Mouse (Mus musculus): ENCODE data around the gene Loxl4.

DNA sequence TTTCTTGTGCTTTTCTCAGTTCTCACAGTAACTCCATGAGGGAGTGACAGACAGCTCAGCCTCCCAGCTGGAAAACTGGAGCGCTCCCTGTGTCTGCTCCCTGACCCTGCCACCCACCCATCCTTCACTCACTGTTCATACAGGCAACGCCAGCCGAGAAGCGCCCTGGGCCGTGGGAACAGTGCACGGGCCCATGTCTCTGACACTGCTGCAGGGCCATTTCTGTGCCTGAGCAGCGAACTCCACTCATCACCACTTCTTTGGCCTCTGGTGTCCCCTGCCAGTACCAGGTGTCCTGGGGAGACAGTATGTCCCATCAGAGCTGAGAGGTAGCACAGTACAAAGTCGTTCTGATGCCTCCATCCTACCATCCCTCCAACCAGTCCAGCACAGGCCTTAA is 10.6 kb downstream of the Loxl4 start:
- TF ChIP-seq CTCF (IDR thresholded peaks at IDR 0.05; ENCODE audit: insufficient read depth, low read length) (no peak), POLR2A (IDR thresholded peaks at IDR 0.05; ENCODE audit: borderline replicate concordance, extremely low read depth, low read depth, low read length) (no peak)

Measured in lung, adult 2 months (tissue).